Mouse (Mus musculus) urinary bladder, postnatal 4 days (tissue): ENCODE results near the gene St14.
"Not testable (repeated sequence)": the region's sequence is repeated elsewhere in the genome, so short reads cannot be mapped to it uniquely, and the experiment has no call there.

Experiments used
- DNase-seq, 2 experiments: peaks; one replicate each; pipeline ENCODE4 v3.0.0; 2021 to 2022; ENCODE audit warnings: low spot score in 2 of 2

The St14 gene

GRCm38 (mm10) chr9:31086085-31086753, 45.4 kb downstream of the St14 start:
- DNase-seq: peak; percentile 28 to 81

GRCm38 (mm10) chr9:31085556-31085955, 46.1 kb downstream of the St14 start:
- DNase-seq: peak; percentile 7 to 43

GRCm38 (mm10) chr9:31082771-31083170, 48.9 kb downstream of the St14 start:
- DNase-seq: peak in 1 of 2 experiments; percentile 13

GRCm38 (mm10) chr9:31082054-31082666, 49.5 kb downstream of the St14 start:
- peak; percentile 58 to 81 for DNase-seq

DNA sequence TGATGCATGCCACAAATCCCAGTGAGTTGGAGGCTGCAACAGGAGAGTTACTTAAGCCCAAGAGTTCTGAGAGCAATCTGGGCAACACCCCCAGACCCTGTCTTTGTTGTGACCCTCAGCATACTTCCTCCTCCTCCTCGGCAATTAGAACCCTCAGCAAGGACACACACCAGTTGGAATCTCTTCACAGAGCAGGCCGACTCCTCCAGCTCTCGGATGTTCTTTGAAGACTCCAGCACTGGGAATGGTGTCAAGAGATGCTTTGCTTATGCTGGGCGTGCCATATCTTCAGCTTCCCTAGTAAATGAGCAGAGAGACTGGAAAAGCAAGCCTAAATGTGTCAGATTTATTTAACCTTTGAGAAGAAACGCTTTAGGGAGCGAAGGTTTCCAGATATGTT, 50.9 kb downstream of the St14 start:
- peak in 1 of 2 experiments; percentile 36 for DNase-seq

DNA sequence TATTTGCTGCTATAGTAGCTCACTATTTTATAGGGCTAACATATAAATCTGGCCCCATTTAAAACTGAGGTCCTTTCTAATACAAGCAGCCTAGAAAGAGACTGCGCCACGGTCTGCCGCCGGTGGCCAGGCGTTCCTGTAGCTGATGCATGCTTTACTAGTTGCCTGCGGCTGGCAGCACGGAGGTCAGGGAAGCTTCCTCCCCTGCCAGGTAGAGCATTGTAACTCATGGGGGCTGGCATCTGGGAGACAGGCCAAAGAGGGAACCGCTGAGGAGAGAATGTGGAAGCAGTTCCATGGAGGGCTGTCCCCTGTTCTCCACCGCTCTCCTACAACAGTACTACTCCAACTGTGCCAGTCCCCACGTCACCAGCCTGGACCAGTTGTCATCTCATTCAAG, 56.8 kb downstream of the St14 start:
- no peak for DNase-seq

DNA sequence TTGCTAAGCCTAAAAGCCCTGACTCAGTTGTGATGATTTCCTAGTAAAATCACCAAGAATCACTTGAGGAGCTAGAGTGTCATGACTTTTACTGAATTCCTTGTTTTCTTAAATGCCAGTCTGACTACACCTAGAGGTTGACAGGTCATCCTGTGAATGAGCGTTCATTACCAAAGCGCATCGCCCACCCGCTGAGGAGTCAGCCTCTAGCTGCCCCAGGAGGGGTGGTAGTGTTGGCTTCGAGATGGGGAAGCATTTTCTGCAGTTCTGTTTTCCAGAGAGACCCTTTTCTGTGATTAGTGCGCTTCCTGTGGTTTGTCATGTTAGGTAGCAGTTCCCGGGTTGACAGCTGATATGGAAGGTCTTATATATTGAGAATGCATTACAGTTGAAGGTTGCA, 57.9 kb downstream of the St14 start:
- DNase-seq: no peak

DNA sequence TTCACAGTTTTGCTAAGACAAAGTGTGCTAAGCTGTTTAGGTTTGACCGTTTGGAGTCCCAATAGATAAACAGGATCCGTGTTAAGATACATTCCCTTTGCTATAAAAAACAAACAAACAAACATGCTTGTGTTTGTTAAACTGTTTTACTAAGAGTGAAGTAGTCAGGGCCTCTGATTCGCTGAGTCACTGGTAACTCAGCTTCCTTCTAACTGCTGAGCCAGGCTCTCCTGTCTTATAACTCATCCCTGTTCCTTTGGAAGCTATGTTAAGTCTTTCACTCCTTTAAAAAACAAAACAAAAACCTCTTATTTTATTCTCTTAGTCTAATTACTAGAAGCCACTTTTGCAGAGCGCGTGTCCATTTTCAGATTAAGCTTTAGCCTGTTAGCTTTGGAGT, 59.4 kb downstream of the St14 start:
- DNase-seq: no peak

DNA sequence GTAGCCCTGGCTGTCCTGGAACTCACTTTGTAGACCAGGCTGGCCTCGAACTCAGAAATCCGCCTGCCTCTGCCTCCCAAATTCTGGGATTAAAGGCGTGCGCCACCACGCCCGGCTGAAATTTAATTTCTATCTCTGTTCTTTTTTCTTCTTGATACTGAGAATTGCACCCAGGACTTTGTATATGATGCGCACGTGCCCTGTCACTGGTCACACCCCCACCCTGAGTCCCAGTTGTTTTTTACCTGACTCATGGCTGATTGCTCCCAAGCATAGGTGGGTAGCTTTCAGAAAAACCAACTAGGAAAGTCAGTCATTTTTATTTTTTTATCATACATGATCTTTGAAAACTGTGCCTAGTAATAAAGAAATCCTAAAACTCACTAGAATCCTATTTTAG, 60.9 kb downstream of the St14 start:
- DNase-seq: no peak

DNA sequence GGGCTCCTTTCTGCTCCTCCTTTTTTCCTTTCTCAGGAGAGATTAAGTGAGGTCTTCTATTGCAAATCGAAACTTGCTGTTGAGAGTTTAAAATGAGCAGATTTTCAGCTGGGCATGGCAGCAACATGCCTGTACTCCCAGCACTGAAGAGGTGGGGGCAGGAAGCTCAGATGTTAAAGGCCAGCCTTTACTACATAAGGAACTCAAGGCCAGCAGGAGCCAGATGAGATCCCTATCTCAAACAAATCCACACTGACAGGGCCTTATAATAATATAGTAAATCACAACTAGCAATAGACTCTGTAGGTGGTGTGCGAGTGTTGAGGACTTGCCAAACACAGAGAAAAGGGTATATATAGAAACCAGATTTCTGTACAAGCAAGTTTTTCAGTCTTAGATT, 72.9 kb downstream of the St14 start:
- DNase-seq: no peak

- not testable (repeated sequence) for DNase-seq
These were observed 80.1 kb downstream of the St14 start for GRCm38 (mm10) chr9:31051509-31051908.

GRCm38 (mm10) chr9:31050208-31050607, 81.4 kb downstream of the St14 start:
- no peak for DNase-seq
